Mouse (Mus musculus) heart, adult 9 months (tissue): ENCODE data around the gene Ngef.

ENCODE experiments used
- DNase-seq, 2 experiments: peaks; one replicate each; pipeline ENCODE4 v3.0.0; 2022; ENCODE audit warnings: low spot score in 2 of 2

Ngef gene

DNA sequence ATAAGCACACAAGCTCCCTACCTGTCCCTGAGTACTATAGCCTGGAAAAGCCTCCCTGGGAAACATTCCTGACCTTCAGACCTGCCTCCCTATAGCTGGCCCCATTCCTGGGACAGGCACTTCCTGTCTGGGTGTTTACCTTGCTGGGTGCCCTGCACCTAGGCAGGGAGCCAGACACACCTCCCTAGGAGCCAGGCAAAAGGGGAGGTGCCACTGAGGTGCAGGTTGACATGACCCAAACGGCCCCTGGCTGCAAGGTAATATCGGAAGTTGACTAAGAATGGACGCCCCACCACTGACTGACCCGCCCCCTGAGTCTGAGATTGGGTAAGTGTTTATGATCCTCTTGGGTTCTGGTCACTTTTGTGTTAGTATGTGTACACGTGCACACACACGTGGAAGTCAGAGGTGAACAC lies at the start of gene Ngef:
TSS of gene Ngef (minus strand) at position 71 of the 416 bp plus-strand sequence.
- no peak for DNase-seq

DNA sequence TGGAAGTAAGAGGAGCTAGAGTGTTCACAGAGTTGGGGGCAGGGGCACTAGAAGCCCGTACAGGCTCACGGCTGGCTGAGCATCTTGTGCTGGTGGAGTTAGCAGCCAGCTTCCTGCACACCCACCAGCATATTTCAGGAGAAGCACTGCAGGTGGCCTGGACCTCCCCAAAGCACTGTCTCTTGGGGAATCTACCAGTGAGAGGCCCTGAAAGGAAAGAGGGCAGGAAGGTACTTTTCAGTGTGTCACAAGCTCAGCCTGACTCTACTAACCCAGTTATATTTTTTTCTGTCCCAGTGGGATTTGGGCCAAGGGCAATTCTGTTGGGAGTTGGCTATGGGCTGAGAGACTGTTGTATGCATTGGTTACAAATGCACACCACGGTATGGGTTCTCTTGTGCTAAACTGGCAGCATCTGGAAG lies 48.2 kb upstream of the Ngef start:
- no peak for DNase-seq

DNA sequence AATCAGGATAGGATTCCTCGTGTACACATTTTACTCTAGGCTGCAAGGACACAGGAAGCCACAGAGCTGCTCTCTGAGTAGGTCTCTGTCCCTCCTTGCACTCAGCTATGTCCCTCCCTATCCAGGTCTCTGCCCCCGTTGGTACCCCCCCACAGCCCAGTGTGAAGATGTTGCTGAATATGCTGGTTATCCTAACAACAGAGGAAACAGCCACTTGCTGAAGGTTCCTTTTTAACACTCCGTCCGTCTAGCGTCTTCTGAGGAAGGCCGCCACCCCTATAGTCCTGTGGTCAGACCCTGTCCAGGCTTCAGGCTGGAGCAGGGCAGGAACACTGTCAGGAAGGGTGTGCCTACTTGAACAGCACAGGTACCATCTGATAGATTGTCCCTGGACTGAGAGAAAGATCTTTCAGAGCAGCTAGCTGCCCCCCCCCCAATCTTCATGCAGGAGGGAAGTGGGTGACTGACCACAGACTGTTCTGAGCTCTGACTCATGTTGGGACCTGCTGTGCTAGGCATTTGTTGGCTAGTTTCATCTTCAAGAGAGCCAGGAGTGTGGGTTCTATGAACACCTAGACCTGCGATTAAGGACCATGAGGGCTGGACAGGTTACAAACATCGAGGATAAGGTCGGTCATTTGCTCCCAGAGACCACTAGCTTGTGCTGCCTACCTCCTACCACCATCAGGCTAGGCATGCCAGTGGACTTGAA lies 47.6 kb upstream of the Ngef start:
- DNase-seq: peak in 1 of 2 experiments; percentile 9

DNA sequence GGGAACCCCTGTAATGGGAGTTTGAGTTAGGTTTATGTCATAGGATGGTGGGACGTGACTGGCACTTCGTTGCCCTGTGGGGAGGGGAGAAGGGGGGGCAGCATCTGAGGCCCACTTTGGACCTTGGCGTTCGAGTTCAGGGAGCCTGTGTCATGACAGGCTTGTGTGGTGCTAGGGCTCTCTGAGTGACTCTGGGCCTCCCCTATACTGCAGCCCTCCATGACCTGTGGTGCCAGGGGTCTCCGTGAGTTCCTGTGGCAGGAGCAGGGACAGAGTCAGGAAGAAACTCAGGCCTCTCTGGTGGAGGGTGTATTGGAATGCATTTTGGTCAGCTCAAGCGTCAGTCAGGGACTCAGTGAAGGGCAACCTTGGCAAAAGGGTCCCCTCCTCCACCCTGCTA lies 47.0 kb upstream of the Ngef start:
- DNase-seq: no peak

DNA sequence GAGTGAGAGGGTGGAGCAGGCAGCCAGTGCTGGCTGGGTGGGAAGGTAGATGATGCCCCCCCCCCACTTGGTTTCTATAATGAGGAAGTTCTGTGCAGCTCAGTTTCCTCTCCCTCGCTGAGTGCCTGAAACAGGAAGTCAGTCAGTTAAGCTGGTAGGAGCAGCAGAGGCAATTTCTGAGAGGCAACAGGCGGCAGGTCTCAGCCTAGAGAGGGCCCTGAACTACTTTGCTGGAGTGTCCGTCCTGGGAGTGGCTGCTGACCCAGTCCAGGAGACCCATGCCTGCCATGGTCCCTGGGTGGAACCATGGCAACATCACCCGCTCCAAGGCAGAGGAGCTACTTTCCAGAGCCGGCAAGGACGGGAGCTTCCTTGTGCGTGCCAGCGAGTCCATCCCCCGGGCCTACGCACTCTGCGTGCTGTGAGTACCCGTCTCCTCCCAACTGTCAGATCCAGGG lies 46.6 kb upstream of the Ngef start, which contains the start of gene Inpp5d:
TSS of gene Inpp5d (plus strand) at position 102 of the 458 bp plus-strand sequence.
- DNase-seq: peak; percentile 47 to 66

DNA sequence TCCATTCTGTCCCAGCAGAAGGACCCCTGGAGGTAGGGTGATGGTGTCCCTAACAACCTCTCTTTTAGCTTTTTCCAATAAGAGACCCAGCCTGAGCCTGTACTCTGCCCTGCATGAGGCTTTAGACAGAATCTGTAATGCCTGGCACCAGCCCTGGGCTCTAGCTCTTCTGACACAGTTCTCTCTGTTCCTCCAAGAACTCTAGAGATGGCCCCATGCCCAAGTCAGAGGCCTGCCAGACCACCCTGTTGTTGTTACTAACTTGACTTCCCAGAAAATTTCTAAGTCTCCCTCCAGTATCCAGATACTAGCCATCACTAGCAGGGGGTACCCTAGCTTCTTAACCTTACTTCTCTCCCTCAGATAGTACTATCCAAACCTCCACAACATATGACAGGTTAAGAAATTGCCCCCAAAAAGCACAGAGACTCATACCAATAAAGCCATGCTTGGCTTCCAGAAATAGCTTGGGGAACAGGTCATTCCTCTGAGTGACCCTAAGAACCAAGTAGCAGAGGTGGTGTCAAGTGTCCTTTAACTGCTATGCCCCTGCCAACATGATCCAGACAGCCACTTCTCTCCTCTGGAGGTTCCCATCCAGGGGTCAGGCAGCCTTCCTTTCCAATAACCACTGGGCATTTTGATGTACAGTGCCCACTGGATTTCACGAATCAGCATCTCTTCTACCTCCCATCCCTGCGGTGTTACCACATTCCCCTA lies 41.1 kb upstream of the Ngef start:
- DNase-seq: no peak

DNA sequence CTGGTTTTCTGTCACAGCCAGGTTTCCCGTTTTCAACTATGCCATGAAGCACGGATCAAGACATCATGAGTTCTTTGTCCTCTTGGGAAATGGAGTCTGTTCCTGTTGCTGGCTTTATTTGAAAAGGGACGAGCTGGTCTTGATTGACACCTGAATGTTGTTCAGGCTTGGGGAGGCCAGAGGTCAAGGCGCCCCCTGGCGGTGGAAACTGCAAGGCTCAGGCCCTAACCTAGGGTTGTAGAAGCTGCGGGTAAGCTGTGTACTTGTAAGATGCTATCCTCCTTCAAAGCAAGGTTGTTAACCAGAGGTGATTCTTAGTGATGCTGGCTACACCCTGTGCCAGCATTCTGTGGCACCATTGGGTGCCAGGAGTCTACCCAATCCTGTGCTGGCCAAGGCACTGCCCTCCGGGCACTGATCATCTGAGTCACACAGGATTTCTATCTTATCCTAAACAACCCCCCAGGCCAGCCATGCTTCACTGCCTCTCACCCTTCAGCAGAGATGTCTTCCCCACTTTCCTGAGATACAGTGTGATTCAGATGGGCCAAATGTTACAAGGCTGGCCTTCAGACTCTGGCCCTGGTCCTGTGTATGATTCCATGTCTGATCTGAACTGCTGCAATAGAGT lies 34.9 kb upstream of the Ngef start:
- DNase-seq: peak; percentile 24 to 28

DNA sequence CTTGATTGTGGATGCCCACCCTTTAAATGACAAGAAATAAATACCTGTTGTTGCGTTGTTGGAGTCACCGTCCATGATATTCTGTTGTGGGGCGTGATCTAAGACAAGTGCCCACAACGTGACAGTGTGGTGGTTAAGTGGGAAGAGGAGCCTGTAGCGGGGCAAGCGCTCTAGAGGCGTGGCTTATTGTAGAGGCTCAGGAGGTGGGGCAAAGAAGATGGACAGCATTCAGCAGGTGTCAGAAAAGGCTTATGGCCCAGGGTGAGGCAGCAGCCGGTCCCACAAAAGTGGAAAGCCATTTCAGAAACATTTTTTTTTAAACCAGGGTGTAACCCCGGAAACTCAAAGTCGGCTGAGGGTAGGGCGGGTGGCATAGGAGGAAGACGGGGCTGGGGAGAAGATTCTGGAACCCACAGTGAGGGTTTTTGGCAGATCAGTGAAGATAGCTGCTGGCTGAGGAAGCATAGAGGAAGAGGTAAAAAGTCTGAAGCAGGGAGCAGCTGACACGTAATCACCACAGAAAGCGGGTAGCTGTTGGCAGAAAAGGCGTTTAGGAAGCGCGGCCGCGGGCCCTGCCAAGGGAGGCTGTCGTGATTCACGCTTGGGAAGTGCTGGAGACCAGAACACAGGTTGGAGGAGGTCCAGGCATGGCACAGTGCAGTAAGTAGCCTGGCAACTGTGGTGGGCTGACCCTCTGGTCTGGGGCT lies 33.9 kb upstream of the Ngef start:
- peak; percentile 27 to 34 for DNase-seq

DNA sequence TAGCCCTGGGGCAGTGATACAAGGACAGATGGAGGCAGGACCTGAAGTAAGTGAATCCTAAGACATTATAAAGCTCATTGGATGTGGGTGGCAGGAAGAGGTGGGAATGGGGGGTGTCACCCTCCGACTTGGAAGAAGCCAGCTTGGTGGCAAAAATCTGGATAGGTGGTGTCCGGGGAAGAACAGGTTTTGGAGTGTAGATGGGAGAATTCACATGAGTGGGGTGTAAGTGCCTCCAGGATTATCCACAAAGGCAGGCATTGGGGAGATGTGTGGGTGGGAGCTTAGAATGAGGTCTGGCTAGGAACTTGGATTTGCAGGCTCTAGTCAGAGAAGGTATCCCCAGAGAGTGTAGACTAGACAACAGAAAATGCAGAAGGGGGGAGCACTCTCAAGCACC lies 31.6 kb upstream of the Ngef start:
- no peak for DNase-seq

DNA sequence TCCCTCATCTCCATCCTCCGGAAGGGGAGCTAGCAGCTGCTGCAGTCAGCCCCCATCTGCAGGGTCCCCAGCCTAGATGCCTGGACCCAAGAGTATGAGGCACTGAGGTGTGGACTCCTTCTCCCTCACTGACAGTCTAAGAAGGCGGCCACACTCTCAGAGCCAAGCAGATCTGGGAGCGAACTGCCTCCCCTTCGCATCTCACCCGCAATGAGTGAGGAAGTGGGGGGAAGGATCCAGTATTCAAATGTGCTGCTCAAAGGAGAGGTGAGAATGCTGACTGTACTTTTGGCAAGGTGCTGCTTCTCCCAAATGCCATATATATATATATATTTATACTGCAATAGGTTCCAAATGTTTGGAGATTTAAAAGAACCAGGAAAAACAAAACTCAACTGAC lies 29.7 kb upstream of the Ngef start:
- no peak for DNase-seq

DNA sequence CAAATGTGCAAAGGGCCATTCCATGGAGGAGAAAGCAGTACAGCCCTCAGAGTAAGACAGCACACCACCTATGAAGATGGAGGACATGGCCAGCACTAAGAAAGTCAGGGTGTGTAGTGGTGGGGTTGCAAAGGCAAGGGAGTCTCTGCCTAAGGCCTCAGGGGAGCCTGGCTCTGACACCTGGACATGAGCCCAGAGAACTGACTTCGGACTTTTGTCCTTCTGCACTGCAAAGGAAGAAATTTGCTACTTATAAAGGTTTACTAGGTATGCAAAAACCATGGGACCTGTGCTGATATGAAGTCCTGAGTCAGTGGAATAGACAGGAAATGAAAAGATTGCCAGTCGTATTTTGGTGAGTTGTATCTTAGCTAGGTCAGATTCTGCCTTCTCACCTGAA lies 28.1 kb upstream of the Ngef start:
- DNase-seq: no peak

DNA sequence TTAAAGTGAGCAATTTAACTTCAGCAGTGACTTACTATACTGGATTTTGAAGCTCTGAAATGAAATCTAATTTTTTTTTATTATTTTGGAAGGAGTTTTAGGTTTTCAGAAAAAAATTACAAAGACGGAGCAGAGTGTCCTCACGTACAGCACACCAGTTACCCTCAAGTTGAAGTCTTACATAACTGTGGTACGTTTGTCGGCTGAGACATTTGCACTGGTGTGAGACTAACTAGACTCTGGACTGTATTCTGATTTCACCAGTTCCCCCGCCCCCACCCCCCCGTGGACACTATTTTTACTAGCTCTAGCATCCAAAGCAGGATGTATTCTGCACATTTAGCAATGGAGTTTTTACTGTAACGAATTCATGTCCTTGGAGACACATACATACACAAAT lies 26.9 kb upstream of the Ngef start:
- DNase-seq: no peak

DNA sequence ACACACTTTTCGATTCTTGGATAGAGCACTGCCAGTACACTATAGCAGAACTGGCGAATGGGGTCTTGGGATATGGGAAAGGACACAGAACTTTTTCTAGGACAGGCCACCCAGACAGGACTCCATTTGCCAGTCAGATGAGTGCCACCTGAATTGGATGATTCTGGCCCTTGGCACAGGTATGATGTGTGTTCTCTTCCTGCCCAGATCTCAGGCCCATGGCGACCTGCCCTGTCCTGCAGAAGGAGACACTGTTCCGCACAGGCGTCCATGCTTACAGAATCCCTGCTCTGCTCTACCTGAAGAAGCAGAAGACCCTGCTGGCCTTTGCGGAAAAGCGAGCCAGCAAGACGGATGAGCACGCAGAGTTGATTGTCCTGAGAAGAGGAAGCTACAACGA lies 21.0 kb upstream of the Ngef start:
- no peak for DNase-seq

DNA sequence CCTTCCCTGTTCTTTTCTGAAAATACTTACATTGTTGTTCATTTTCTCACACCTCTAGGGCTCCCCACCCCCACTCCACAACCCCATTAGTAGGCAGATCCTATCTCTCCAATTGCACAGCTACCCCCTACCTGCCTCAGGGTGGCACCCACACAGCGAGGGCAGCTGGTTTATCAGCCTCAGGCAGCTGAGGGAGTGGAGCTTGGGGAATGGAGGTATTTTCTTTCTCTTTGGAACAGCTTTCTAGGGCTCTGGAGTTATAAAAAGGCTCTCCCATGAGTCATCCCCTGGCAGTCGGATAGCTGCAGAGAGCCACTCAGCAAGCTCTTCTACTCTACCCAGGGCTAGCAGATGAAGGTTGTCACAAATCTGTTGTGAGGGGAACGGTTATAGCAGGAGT lies 20.6 kb upstream of the Ngef start:
- DNase-seq: peak in 1 of 2 experiments; percentile 9

DNA sequence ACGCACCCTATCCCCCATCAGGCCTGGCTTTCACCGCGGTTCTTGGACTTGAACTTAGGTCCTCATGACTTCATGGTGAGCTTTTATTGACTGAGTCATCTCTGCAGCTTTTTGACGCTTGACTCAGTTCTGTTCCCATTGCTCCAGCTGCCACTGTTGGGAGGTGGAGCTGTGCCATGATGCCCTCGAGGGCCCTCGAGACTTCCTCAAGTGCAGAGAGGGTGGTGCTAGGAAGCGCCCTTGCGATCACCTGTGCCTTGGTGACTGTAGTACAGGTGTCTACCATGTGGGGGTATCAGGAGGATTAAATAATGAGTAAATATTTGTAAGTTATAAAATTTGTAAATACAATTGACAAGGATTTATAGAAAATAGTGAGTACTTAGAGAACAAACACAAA lies 16.3 kb upstream of the Ngef start:
- no peak for DNase-seq

DNA sequence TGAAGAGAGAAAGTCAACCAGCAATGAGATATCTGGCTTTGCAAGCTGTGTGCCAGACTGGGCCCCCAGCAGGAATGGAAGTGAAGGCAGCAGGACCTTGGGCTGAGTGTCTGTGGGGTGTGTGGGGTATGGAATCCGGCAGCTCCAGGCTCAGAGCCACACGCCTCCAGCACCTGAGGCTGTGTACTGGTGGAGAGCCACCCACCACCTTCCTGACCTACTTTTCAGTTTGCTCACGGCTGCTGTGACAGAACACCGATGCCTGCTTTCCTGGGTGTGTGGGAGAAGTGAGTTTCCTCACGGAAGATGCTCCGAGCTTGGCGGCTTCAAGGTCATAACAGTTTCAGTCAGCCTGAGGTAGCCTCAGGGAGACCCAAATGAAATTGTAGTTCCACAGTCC lies 15.5 kb upstream of the Ngef start:
- no peak for DNase-seq

DNA sequence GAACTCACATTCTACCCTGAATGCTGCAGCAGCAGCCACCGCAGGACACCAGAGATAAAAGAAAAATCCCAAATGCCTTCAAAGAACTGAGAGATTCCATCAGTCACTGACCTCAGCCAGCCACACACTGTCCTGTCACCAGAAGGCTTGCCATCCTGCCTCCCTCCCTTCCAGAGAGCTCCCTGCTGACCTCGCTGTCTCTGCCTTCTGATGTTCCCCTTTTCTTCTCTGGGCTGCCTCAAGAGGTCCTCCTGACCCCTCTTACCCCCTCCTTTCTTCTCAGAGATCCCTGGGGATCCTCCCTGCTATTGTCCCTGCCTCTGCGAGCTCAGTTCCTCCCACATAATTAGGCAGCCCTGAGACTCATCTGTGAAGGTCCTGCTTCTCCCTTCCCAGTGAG lies 7.2 kb upstream of the Ngef start:
- DNase-seq: no peak

DNA sequence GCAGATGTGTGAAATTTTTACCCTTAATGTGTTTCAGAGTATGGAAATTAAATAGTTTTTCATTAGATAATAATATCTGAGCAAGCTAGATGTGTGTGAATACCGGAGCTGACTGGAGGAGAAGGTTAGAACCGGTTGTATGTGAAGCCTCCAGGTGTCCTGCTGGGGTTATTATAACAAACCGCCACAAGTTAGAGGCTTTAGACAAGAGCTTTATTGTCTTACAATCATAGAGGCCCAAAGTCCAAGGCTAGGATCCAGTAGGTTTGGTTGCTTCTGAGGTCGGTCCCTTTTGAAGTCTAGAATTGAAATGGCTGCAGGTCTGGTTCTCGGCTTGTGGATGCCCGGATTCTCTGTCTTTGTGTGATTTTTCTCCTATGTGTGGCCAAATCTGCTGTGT lies 5.3 kb upstream of the Ngef start:
- DNase-seq: no peak

DNA sequence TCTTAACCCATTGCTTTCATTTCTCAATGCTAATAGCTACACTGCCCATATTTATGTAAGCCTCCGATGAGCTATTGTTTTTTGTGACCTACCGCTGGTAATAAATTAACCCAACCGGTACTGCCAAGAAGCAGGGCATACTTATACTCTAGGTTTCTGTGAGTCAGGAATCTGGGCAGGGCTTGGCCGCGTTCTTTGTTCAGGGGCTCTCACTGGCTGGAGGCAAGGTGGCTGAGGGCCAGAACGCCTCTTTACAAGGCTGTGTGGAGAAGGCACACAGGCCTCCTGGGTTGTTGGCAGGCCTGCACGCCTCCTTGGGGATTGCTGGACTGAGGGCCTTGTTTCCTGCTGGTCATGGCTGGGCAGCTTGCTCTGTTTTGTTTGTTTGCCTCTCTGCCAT lies 1.1 kb upstream of the Ngef start:
- DNase-seq: peak; percentile 13 to 15

DNA sequence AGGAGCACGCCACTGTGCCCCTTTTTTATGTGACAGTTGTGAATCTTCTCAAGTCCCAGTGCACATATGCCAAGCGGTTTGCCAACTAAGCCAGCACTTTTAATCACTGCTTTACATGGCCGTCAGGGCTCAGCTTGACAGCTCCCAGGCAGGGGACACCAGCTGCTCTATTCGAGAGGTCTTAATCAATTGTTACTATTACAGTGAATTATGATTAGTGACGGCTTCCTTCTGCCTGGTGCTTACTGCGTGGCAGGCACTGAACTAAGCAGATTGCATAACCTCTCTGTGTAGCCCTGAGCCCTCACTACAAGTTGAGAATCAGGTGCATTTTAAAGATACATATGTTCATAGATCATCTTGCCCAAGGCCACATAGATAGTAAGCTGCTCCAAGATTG lies 683 bp upstream of the Ngef start:
- DNase-seq: no peak

DNA sequence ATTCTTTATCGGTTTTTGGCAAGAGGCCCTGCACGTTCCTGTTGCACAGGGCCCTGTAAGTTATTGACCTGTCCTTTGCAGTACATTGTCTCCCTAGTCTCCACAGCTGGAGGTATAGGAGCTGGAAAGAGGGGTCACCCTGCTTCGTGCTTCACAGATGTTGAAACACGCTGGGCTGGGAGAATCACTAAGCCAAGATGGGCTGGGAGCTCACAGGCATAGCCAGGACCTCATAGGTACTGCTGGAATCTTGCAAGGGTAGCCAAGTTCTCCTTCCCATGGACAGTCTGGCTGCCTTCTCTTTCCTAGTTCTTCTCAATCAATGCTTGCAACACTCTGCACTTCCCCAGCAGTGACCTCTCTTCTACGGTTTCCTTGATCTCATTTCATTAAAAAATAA lies 409 bp downstream of the Ngef start:
- no peak for DNase-seq

DNA sequence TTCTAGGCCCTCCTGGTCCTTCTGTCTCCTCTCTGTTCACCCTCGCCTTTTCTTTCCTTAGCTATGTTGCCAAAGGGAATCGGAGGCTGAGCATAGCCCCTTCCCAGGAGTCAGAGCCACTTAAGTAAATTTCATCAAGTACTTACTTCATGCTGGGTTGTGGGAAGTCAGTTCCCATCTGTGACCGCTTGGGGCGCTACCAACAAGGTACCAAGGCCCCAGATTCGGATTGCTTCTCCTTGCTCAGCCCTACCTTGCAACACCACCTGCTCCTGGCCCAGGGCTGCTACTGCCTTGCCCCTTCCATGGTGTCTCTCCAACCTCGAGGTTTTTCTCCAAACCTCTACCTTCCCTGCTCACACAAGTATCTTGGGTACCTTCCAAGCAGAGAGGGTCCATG lies 5.3 kb downstream of the Ngef start:
- no peak for DNase-seq
